Mouse (Mus musculus): Measurements from ENCODE around the gene Il23r. TPM values are rescaled to one million over a fixed set of nuclear protein-coding genes. Genes with fewer than 3 reads are reported as not detected.
"Not testable (repeated sequence)": the region's sequence is repeated elsewhere in the genome, so short reads cannot be mapped to it uniquely, and the experiment has no call there.

Gene Il23r
- 0.05 TPM in 1 of 2 replicates, not detected in the other for polyA plus RNA-seq (2015; fragmentation: Nextera tagmentation; extraction: Ambion mirVana)

DNA sequence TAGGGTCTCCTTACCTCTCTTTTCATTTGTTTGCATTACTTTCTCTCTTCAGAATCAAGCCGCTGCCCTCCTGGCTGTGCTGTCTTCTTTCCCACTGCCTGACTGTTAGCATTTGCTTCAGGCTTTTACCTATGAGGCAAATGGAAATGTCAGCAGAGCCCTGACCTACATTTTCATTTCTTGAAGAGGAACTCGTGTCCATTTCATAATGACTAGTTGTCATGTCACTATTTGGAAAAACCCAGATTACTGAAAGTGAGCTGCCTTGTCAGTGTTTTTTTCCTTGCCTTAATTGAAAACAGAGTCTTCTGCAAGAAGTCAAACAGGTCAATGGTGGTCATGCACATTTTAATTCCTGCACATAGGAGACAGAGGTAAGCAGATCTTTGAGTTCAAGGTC is at the start of gene Il23r:
Gene Il23r (minus strand): TSS at position 101 of the 400 bp plus-strand sequence.
- Histone ChIP-seq H3K4me2 (no peak within 1 kb of the TSS), H3K27ac (no peak within 1 kb of the TSS), H3K4me3 (no peak within 1 kb of the TSS), H3K4me1 (no peaks in the 10 kb centered on the region), H3K9ac (no peak within 1 kb of the TSS), H3K9me3 (no peaks in the 10 kb centered on the region), H3K27me3 (no peaks in the 10 kb centered on the region), H3K36me3 (no peaks in the 10 kb centered on the region)
- ATAC-seq (ENCODE audit: insufficient number of reproducible peaks, low FRiP score, low TSS enrichment, low read depth): no peak
- 72% methylated on average over 2 of the region's 2 CpGs for WGBS

DNA sequence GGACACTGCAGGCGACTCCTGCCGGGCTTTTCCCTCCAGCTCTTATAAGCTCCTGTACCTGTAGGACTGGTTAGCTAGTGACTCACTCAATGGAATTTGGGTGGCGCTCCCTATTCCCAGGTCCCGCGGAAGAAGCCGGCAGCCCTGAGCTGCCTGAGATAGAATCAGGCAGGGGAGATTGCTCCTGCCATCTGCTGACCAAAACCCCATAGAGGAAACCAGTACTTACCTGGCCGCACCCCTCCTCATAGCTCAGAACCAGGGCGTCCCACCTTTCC is 44.1 kb upstream of the Il23r start, which contains the start of gene Tacstd2:
Gene Tacstd2 (minus strand): TSS at position 20 of the 278 bp plus-strand sequence.
- Histone ChIP-seq H3K9ac (no peak within 1 kb of the TSS), H3K27ac (peak within 1 kb of the TSS; percentile 59), H3K27me3 (peaks cover 59% of the 10 kb centered on the region), H3K4me1 (peaks cover 27% of the 10 kb centered on the region), H3K9me3 (no peaks in the 10 kb centered on the region), H3K4me3 (peak within 1 kb of the TSS; percentile 43), H3K4me2 (peak within 1 kb of the TSS; percentile 69), H3K36me3 (no peaks in the 10 kb centered on the region)
- no peak for ATAC-seq (ENCODE audit: insufficient number of reproducible peaks, low FRiP score, low TSS enrichment, low read depth)
- 2% methylated on average over 8 of the region's 8 CpGs for WGBS

DNA sequence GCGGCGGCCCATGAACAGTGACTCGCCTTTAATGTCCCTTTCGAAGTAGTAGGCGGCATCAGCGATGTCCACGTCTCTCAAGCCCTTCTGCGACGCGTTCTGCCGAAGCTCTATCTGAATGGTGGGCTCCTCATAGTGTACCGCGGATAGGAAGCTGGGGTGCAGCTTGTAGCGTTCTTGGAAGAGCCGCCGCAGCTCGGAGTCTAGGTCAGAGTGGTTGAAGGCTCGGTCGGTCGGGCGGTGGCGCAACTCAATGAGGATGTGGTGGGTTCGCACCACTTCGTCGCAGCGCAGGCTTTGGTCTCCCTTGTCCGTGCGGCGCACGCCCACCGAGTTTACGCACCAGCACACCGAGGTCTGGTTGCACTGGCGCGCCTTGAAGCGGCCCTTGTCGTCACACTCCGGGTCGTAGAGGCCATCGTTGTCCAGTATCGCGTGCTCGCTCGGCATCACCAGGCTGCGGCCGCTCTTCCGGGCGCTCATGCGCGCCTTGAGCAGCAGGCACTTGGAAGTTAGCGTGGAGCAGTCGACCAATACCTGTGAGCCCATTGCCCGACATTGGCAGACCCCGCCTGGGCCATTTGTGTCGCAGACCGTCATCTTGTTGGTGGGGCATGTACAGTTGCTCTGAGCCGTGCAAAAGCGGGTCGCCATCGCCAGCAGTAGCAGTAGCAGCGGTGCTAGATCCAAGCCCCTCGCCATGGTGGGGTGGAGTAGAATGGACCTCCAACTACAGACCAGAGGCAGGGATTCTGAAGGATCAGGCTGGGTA is 43.5 kb upstream of the Il23r start:
- H3K27me3 ChIP-seq: peaks cover 59% of the 10 kb centered on the region
- no peak overlapping the region for H3K9ac ChIP-seq
- peak; percentile 26; the same call in 1 of the 2 replicates for ATAC-seq (ENCODE audit: insufficient number of reproducible peaks, low FRiP score, low TSS enrichment, low read depth)
- peak overlapping the region; percentile 59 for H3K27ac ChIP-seq
- H3K4me1 ChIP-seq: peaks cover 27% of the 10 kb centered on the region
- no peaks in the 10 kb centered on the region for H3K36me3 ChIP-seq
- peak overlapping the region; percentile 69 for H3K4me2 ChIP-seq
- WGBS: under 1% methylated on average over 62 of the region's 62 CpGs
- peak overlapping the region; percentile 43 for H3K4me3 ChIP-seq
- no peaks in the 10 kb centered on the region for H3K9me3 ChIP-seq

- WGBS: 6% methylated on average over 31 of the region's 31 CpGs
- no peaks in the 10 kb centered on the region for H3K9me3 ChIP-seq
- H3K4me3 ChIP-seq: peak overlapping the region; percentile 43
- peaks cover 27% of the 10 kb centered on the region for H3K4me1 ChIP-seq
- peaks cover 59% of the 10 kb centered on the region for H3K27me3 ChIP-seq
- ATAC-seq (ENCODE audit: insufficient number of reproducible peaks, low FRiP score, low TSS enrichment, low read depth): no peak
- 0 out of 2 replicates have a peak overlapping the region, but pooled peaks have one; percentile 59 for H3K27ac ChIP-seq
- H3K36me3 ChIP-seq: no peaks in the 10 kb centered on the region
- peak overlapping the region; percentile 69 for H3K4me2 ChIP-seq
- H3K9ac ChIP-seq: no peak overlapping the region
These were observed 42.7 kb upstream of the Il23r start for GRCm38 (mm10) chr6:67534191-67535004.

DNA sequence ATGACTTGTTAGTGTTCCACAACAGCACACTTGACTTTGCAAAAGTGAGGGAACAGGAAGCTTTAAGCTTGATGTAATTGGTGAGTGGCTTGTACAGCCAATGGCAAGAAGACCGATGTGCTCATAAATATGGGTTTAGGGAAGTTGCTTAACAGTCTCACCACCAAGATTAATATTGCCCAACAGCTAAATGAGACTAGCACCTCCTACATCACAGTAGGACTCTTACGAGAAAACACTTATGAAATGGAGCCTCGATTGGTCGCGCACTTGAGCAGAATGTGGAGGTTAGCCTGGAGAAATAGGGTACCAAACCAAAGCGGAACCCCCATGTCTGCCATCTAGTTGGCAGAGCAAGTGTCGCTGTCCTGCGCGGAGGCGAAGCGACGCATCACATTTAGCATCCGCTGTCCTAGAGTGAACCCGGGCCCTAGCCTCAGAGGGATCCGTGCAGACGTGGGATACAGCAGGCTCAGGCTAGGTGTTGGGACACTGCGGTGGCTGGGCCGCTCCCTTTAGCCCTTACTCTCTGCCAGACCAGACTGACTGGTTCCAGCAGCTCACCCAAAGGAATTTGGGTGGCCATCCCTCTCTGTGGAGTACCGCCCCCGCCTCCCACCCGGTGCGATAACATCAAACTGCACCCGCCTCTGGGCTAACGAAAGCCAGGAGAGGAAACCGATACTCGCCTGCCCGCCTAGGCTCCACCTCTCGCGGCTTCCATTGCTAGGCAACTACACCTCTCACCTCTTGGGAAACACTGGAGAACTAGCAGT is 41.2 kb upstream of the Il23r start:
- Histone ChIP-seq H3K27me3 (peaks cover 59% of the 10 kb centered on the region), H3K9ac (no peak overlapping the region), H3K4me1 (peaks cover 27% of the 10 kb centered on the region), H3K27ac (peak overlapping the region; percentile 73; the same call in 1 of the 2 replicates), H3K4me3 (peak overlapping the region; percentile 23), H3K9me3 (no peaks in the 10 kb centered on the region), H3K4me2 (peak overlapping the region; percentile 39), H3K36me3 (no peaks in the 10 kb centered on the region)
- ATAC-seq (ENCODE audit: insufficient number of reproducible peaks, low FRiP score, low TSS enrichment, low read depth): 0 out of 2 replicates have a peak, but pooled peaks have one; percentile 62
- 6% methylated on average over 29 of the region's 29 CpGs for WGBS

- Histone ChIP-seq H3K9me3 (no peaks in the 10 kb centered on the region), H3K27ac (peak overlapping the region; percentile 73; the same call in 1 of the 2 replicates), H3K27me3 (peaks cover 55% of the 10 kb centered on the region)
These were observed 40.1 kb upstream of the Il23r start for GRCm38 (mm10) chr6:67531822-67532162.

DNA sequence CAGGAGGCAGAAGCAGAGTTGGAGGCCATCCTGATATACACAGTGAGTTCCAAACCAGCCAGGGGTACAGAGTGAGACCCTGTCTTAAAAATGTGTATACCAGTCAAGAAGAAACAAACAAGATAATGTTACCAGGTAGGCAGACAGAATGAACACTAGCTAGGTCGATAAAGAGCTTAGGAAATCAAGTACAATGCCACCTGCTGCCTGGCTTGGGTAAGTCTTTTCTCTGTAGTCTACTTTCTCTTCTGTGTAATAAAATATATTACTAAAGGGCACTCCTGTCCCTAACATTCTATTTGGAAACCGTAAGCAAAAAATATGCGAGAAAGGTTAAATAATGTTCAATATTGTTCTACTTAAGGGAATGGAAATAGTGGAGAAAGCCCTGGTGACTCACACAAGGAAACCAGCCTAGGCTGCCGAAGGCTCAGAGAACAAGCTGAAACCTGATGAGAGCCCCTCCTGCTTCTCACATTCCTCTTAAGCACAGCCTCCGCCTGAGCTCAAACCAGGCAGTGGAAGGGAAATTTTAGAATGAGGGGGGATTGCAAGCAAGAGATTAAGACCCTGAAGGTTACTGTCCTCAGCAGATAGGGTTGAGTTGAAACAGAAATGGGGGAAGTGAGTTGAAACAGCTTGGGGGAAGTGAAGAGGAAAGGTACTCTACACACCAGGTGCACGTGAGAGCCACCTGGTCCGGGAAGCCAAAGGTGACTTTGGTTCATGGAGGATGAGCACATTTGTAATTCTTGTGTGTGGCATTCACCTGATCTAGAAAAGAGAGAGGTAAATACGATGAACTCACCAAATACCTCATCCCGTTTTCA is 39.6 kb upstream of the Il23r start:
- Histone ChIP-seq H3K36me3 (no peaks in the 10 kb centered on the region), H3K4me2 (no peak overlapping the region), H3K27me3 (peaks cover 49% of the 10 kb centered on the region), H3K4me1 (peaks cover 27% of the 10 kb centered on the region), H3K9me3 (no peaks in the 10 kb centered on the region), H3K27ac (peak overlapping the region; percentile 50; the same call in 1 of the 2 replicates), H3K4me3 (no peak overlapping the region), H3K9ac (no peak overlapping the region)
- no peak for ATAC-seq (ENCODE audit: insufficient number of reproducible peaks, low FRiP score, low TSS enrichment, low read depth)
- 46% methylated on average over 9 of the region's 9 CpGs for WGBS

More at GRCm38 (mm10) chr6:67531822-67532162, 40.1 kb upstream of the Il23r start:
- peaks cover 27% of the 10 kb centered on the region for H3K4me1 ChIP-seq
- H3K4me2 ChIP-seq: no peak overlapping the region
- H3K9ac ChIP-seq: no peak overlapping the region
- no peaks in the 10 kb centered on the region for H3K36me3 ChIP-seq
- 62% methylated on average over 7 of the region's 7 CpGs for WGBS
- H3K4me3 ChIP-seq: no peak overlapping the region
- no peak for ATAC-seq (ENCODE audit: insufficient number of reproducible peaks, low FRiP score, low TSS enrichment, low read depth)

GRCm38 (mm10) chr6:67526356-67526755 is 34.7 kb upstream of the Il23r start:
- no peak overlapping the region for H3K9ac ChIP-seq
- H3K9me3 ChIP-seq: no peaks in the 10 kb centered on the region
- H3K27me3 ChIP-seq: peaks cover 2% of the 10 kb centered on the region; the same call in 1 of the 2 replicates

GRCm38 (mm10) chr6:67510752-67511151 is 19.1 kb upstream of the Il23r start:
- Histone ChIP-seq H3K4me3 (no peak overlapping the region), H3K27me3 (no peaks in the 10 kb centered on the region), H3K4me2 (no peak overlapping the region), H3K9ac (no peak overlapping the region), H3K27ac (no peak overlapping the region), H3K36me3 (no peaks in the 10 kb centered on the region), H3K4me1 (no peaks in the 10 kb centered on the region), H3K9me3 (no peaks in the 10 kb centered on the region)
- ATAC-seq (ENCODE audit: insufficient number of reproducible peaks, low FRiP score, low TSS enrichment, low read depth): no peak

More at GRCm38 (mm10) chr6:67526356-67526755, 34.7 kb upstream of the Il23r start:
- H3K4me2 ChIP-seq: no peak overlapping the region
- 85% methylated on average over 5 of the region's 5 CpGs for WGBS
- ATAC-seq (ENCODE audit: insufficient number of reproducible peaks, low FRiP score, low TSS enrichment, low read depth): no peak
- H3K4me3 ChIP-seq: no peak overlapping the region
- no peaks in the 10 kb centered on the region for H3K36me3 ChIP-seq
- no peaks in the 10 kb centered on the region for H3K4me1 ChIP-seq
- no peak overlapping the region for H3K27ac ChIP-seq

- not testable (repeated sequence) for H3K4me3 ChIP-seq, H3K27me3 ChIP-seq, H3K9me3 ChIP-seq, H3K4me2 ChIP-seq, H3K36me3 ChIP-seq, H3K9ac ChIP-seq, H3K4me1 ChIP-seq, H3K27ac ChIP-seq
- 0 out of 2 replicates have a peak, but pooled peaks have one; percentile 48 for ATAC-seq (ENCODE audit: insufficient number of reproducible peaks, low FRiP score, low TSS enrichment, low read depth)
- WGBS: 87% methylated on average over 2 of the region's 6 CpGs
These were observed 10.3 kb upstream of the Il23r start for GRCm38 (mm10) chr6:67501938-67502337.

DNA sequence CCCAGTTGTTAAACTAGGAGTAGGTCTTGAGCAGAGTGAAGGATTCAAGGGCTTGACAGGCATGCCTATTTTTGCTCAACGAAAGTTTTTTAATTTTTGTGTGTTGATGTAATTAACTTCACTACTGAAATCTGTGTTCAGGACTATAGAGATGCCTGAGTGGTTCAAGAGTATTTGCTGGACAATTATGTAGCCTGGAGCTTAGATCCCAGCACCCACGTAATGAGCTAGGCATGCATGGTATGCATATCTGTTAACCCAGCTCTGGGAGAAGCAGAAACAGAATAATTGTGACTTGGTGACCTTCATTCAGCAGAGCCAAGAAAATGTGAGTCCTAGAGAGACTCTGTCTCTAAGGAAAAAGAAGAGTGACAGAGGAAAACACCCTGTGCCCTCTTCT is 10.6 kb downstream of the Il23r start:
- H3K27me3 ChIP-seq: no peaks in the 10 kb centered on the region
- no peak overlapping the region for H3K4me2 ChIP-seq
- no peak overlapping the region for H3K9ac ChIP-seq
- 47% methylated on average over 2 of the region's 2 CpGs for WGBS
- no peaks in the 10 kb centered on the region for H3K9me3 ChIP-seq
- no peak overlapping the region for H3K4me3 ChIP-seq
- H3K36me3 ChIP-seq: no peaks in the 10 kb centered on the region
- no peaks in the 10 kb centered on the region for H3K4me1 ChIP-seq
- H3K27ac ChIP-seq: no peak overlapping the region
- no peak for ATAC-seq (ENCODE audit: insufficient number of reproducible peaks, low FRiP score, low TSS enrichment, low read depth)

Measured in limb, embryonic 15.5 days (tissue).